Mouse (Mus musculus): ENCODE results near the gene Tbck. TPM values are rescaled to one million over a fixed set of nuclear protein-coding genes. Genes with fewer than 3 reads are reported as not detected.

Tbck gene
- polyA plus RNA-seq, 1 experiment from 2014 or later, result 14.7 TPM

- DNase-seq (ENCODE audit: low spot score), result no peak
Measured at GRCm38 (mm10) chr3:132831179-132831873, 147.4 kb downstream of the Tbck start.

- DNase-seq (ENCODE audit: low spot score), result no peak
Measured at GRCm38 (mm10) chr3:132835118-132835794, 151.3 kb downstream of the Tbck start.

DNA sequence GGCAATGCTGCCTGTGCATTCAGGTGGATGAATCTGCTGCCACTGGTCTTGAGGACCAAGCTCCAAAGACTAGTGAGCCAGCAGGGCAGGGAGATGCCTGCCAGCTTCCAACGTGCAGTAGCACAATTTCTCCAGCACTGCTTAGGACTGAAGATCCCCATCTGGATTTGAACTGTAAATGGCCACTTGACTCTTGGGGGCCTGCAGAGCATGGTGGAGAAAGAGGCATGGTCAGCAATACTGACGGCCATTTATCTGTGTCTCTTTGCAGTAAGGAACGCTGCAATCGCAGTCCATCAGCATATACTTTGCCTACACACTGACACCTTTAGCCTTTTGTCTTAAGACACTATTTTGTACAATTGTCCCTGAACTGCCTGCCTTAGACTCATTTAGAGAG lies 153.2 kb downstream of the Tbck start:
- no peak for DNase-seq (ENCODE audit: low spot score)

GRCm38 (mm10) chr3:132838656-132839417 lies 154.9 kb downstream of the Tbck start:
- DNase-seq (ENCODE audit: low spot score), result no peak

DNA sequence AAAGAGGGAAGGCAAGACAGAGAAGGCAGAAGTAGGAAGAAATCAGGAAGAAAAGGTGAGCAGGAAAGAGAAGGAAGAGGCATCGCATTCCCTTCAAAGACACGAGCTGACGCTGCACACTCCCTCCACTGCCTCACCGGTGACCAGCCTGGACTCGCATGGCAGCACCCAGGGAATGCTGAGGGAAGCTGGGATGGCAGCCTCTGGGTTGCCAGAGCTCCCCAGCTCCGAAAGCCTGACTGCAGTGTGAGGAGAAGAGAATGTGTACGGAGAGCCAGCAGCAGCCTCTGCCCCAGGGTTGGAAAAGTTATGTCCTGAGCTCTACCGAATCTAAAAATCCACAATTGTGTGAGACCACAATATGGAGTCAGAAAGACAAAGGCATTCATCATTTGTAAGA lies 155.6 kb downstream of the Tbck start:
- no peak for DNase-seq (ENCODE audit: low spot score)

DNA sequence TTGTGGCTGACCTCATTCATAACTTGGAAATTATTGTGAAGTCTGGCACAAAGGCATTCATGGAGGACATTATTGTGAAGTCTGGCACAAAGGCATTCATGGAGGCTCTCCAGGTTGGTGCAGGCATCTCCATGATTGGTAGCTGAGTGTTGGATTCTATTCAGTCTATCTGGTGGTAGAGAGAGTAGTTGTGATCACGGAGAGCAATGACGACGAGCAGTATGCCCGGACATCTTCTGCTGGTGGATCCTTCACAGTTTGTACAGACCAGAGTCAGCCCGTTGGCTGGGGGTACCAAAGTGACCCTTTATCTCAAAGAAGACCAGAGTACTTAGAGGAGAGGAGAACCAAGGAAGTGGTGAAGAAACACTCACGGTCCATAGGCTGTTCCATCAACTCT lies 158.7 kb downstream of the Tbck start:
- no peak for DNase-seq (ENCODE audit: low spot score)

DNA sequence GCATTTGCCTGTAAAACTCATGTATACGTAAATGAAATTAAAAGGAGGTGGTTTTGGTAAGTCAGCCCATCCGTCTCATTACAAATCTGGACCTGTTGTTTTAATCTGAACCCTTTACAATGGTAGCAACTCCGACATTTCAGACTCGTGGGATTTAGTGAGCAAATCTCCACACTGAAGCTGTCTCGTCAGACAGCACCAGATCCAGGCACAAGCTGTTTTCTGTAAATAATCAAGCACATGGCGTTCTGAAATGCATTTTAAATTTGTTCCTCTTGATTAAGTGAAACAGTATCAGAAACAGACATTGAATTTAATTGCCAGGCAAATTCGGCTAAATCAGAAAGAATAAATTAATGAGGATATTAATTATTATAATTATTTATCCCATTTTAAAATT lies 165.7 kb downstream of the Tbck start:
- DNase-seq (ENCODE audit: low spot score), result no peak

GRCm38 (mm10) chr3:132850431-132850830 lies 166.5 kb downstream of the Tbck start:
- no peak for DNase-seq (ENCODE audit: low spot score)

DNA sequence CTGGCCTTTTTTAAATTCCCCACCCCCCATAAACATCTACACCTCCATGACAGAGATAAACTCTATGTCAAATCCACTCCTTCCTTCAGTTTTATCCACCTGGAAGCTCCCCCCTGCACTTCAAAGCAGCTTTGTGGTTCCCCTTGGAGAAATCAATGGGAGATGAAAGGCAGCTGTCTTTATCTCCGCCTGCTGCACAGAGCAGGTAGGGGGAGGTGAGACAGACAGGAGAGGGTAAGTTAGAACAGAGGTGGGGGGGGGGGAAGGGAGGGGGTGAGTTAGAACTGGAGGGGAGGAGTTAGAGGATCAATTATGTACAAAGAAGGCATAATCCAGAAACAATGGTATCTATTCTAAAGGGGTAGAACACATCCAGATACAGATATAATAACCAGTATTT lies 167.5 kb downstream of the Tbck start:
- DNase-seq (ENCODE audit: low spot score), result no peak

DNA sequence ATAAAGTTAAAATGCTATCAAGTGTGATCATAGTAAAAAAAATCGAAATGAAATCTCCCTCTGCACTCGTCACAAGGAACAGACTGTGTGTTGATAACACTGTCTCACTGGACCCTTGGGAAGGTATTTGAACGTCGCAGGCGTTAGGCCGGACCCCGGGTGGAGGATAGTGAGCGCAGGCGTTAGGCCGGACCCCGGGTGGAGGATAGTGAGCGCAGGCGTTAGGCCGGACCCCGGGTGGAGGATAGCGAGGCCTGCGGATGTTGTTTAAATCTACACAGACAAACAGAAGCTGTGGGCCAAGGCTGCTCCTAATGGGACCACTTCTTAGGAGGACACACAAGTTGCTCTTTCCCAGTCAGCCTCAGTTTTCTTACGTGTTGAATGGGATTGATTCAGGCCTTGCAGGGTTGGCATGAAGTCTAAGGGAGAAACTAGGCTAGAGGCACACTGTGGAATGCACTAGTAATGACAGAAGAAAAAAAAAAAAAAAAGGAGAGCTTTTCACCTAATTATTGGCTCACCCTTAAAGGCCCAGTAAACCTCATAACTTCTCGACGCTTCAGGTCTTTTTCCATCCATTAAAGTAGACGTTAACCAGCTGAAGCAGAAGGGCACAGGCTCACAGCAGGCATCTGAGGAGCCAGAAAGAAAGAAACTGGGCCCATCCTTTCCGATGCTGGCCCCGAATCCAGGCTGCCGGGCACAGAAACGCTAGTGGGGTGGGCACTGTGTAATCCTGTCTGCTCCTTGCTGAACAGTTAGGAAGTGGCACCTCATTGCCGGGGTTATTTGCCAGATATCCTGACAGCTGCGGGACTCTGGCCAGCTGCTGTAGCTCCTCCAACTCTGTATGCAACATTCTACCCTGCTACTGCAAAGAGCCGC lies 168.1 kb downstream of the Tbck start:
- DNase-seq (ENCODE audit: low spot score), result no peak

GRCm38 (mm10) chr3:132854271-132854670 lies 170.3 kb downstream of the Tbck start:
- no peak for DNase-seq (ENCODE audit: low spot score)

DNA sequence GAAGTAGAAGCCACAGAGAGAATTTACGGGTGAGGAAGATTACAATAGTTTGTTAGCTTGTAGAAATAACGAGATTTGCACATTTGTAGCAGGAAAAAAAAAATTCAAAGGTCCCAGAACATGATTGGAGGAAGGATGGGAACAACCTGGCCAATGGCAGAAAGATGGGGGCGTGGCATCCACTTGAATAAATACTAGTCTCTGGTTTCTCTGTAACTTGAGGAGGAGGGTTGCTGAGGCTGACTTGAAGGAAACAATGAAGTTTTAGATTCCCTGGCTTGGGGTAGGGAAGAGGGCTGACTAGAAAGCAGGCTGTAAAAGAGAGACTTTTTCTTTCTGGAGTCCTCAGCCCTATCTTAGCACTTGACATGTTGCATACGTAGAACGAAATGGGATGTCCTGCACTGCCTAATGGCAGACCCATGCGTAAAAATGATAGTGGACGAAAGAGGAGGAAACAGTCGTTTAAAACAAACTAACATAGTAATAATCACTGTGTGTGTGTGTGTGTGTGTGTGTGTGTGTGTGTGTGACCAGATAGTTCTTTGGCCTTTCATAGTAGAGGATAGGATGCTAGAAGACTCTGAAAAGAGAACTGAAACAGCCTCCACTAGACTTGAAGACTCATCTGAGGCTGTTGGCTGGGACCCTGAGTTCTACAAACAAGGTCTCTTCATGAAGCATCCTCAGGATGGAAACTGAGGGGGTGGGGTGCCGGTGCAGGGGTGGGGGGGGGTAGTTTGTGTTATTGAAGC lies 171.7 kb downstream of the Tbck start:
- DNase-seq (ENCODE audit: low spot score), result no peak

- no peak for DNase-seq (ENCODE audit: low spot score)
Measured at GRCm38 (mm10) chr3:132856651-132857050, 172.7 kb downstream of the Tbck start.

GRCm38 (mm10) chr3:132858849-132859248 lies 174.9 kb downstream of the Tbck start:
- DNase-seq (ENCODE audit: low spot score), result peak; percentile 53

DNA sequence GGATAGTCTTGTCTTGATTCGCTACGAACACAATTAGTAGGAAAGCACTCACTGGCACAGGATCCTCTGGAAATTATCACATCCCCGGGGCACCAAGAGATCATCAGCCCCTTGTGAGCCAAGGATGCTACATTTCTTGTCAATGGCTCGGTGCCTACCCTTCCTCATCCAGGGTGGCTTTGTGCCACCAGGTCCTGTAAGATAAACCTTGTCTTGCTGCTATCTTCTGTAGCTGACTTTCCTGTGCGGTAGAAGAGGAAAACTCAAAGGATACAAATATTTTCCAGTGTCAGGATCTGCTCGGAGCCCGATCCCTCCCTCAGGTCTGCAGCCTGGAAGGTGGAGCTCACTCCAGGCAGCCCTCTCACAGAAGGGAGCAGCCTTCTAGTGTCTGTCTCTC lies 175.6 kb downstream of the Tbck start:
- no peak for DNase-seq (ENCODE audit: low spot score)

DNA sequence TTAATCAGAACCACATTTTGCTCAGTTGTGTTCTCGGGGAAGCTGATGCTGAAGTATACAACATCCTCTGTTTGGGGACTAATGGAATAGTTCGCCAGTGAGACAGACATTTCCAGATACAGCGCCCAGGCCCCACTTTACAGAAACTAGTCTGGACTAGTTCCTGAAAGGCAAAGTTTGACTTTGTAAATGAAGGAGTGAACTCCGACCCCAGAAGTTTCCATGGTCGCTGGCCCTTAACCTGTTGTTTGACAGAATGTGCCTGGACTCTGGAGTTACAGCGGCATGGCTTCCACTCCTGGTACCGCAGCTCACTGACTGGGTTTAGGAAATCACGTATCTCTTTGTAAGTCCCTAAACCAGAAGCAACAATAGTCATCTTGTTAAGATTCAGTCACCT lies 176.9 kb downstream of the Tbck start:
- no peak for DNase-seq (ENCODE audit: low spot score)

- DNase-seq (ENCODE audit: low spot score), result no peak
Measured at GRCm38 (mm10) chr3:132863843-132864242, 179.9 kb downstream of the Tbck start.

- DNase-seq (ENCODE audit: low spot score), result no peak
Measured at GRCm38 (mm10) chr3:132864329-132864919, 180.5 kb downstream of the Tbck start.

GRCm38 (mm10) chr3:132864986-132865385 lies 181.0 kb downstream of the Tbck start:
- no peak for DNase-seq (ENCODE audit: low spot score)

GRCm38 (mm10) chr3:132865596-132865995 lies 181.7 kb downstream of the Tbck start:
- no peak for DNase-seq (ENCODE audit: low spot score)

Measured in thymus, postnatal 0 days (tissue).